Mouse (Mus musculus) liver, embryonic 15.5 days (tissue): ENCODE results near the gene Oog1. TPM values are rescaled to one million over a fixed set of nuclear protein-coding genes. Genes with fewer than 3 reads are reported as not detected.
A peak's percentile ranks its signal among the peaks of the same experiment; 100 is the strongest.
"Not testable (repeated sequence)": the region's sequence is repeated elsewhere in the genome, so short reads cannot be mapped to it uniquely, and the experiment has no call there.

ENCODE experiments used
- ATAC-seq: fragments of 200-750 bp; cut with Nextera tagmentation; 2 replicates; pipeline ENCODE4 v1.8.0; 2017; ENCODE audit warnings: moderate number of reproducible peaks, mild to moderate bottlenecking, moderate library complexity; ENCODE audit not compliant: insufficient read depth
- H3K27ac ChIP-seq: fragments of 300-500 bp; sonication (generic); replicated peaks from 2 replicates; pipeline ENCODE4 v1.5.1; 2015; ENCODE audit warnings: mild to moderate bottlenecking, inconsistent platforms
- H3K27me3 ChIP-seq: fragments of 300-500 bp; sonication (generic); 2 replicates; pipeline ENCODE4 v1.6.1; 2015; ENCODE audit warnings: mild to moderate bottlenecking, inconsistent platforms
- H3K36me3 ChIP-seq: fragments of 300-500 bp; sonication (generic); replicated peaks from 2 replicates; pipeline ENCODE4 v1.6.1; 2015; ENCODE audit warnings: moderate library complexity, mild to moderate bottlenecking, inconsistent platforms
- H3K4me1 ChIP-seq: fragments of 300-500 bp; sonication (generic); replicated peaks from 2 replicates; pipeline ENCODE4 v1.6.1; 2015; ENCODE audit warnings: inconsistent platforms
- H3K4me2 ChIP-seq: fragments of 300-500 bp; sonication (generic); 2 replicates; pipeline ENCODE4 v1.6.1; 2015; ENCODE audit warnings: moderate library complexity, mild to moderate bottlenecking, inconsistent platforms
- H3K4me3 ChIP-seq: fragments of 300-500 bp; sonication (generic); replicated peaks from 2 replicates; pipeline ENCODE4 v1.5.1; 2015; ENCODE audit warnings: mild to moderate bottlenecking, inconsistent platforms
- H3K9ac ChIP-seq: fragments of 300-500 bp; sonication (generic); 2 replicates; pipeline ENCODE4 v1.6.1; 2015; ENCODE audit warnings: moderate library complexity, mild to moderate bottlenecking, inconsistent platforms
- H3K9me3 ChIP-seq: fragments of 300-500 bp; sonication (generic); replicated peaks from 2 replicates; pipeline ENCODE4 v1.6.1; 2016; ENCODE audit warnings: inconsistent platforms
- WGBS: fragments of 180-500 bp; shearing (Covaris S2); methylation state at CpG from one replicate; pipeline ENCODE4 v1.1.7; 2015; ENCODE audit warnings: mixed read lengths; ENCODE audit not compliant: insufficient replicate concordance; 5-methylcytosine and 5-hydroxymethylcytosine counted together
- polyA plus RNA-seq: library from polyadenylated mRNA; unstranded; fragments of >200 nt; fragmentation: Nextera tagmentation; extraction: Ambion mirVana; gene quantifications from 2 replicates; pipeline ENCODE4 v1.2.1, GENCODE M21; 2015

Gene Oog1
- polyA plus RNA-seq, result not detected in 2 replicates

GRCm38 (mm10) chr12:87602388-87602787 lies at the start of gene Oog1:
Gene Oog1 (plus strand): TSS chr12:87602688.
- H3K4me2 ChIP-seq, H3K4me1 ChIP-seq, H3K36me3 ChIP-seq, H3K4me3 ChIP-seq, H3K27ac ChIP-seq, H3K9ac ChIP-seq, H3K9me3 ChIP-seq, H3K27me3 ChIP-seq, ATAC-seq: not testable (repeated sequence)
- WGBS, result 45% methylated on average over 1 of the region's 2 CpGs

DNA sequence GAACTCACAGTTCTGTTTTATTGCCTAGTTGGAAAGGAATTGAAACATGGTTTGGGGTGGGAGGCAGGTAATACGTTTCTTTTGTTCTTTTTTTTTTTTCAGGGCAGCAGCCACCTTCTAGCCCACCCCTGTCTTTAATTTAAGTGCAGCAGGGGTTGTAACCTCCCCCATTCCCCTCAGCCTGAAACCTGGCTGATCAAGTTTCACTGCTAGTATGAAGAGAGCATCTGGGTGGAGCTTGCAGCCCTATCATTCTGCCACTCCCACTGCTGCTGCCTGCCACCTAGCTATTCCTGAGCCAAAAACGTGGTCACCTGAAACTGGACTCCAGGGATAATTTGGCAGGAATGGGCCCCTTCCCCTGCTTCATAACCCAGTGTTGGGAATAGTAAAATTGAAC lies 1.1 kb upstream of the Oog1 start:
- H3K9ac ChIP-seq, ATAC-seq, H3K27ac ChIP-seq, H3K4me2 ChIP-seq, H3K36me3 ChIP-seq, H3K4me1 ChIP-seq, H3K27me3 ChIP-seq, H3K9me3 ChIP-seq, H3K4me3 ChIP-seq: not testable (repeated sequence)
- WGBS, result 7% methylated on average over 2 of the region's 2 CpGs

DNA sequence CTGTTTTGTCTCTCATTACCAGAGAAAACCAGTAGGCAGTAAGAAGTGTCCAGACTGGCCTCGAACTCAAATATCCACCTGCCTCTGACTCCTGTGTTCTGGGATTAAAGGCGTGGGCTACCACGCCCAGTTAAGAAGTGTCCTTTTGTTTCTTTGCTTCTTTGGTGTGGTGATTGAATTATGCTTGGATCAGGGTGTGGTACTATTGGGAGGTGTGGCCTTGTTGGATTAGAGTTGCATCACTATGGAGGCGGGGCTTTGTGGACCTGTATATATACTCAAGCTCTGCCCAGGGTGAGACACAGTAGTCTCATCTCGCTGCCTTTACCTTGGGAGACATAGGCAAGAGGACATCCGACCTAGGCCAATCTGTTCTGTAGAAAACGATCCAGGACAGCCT lies 16.1 kb downstream of the Oog1 start, which contains the start of gene Gm4027:
TSS of gene Gm4027 (plus strand) at position 301 of the 400 bp plus-strand sequence.
- H3K36me3 ChIP-seq, H3K9ac ChIP-seq, H3K27me3 ChIP-seq, H3K4me1 ChIP-seq, H3K9me3 ChIP-seq, H3K4me3 ChIP-seq, ATAC-seq, H3K4me2 ChIP-seq, H3K27ac ChIP-seq: not testable (repeated sequence)
- 63% methylated on average over 7 of the region's 7 CpGs for WGBS

DNA sequence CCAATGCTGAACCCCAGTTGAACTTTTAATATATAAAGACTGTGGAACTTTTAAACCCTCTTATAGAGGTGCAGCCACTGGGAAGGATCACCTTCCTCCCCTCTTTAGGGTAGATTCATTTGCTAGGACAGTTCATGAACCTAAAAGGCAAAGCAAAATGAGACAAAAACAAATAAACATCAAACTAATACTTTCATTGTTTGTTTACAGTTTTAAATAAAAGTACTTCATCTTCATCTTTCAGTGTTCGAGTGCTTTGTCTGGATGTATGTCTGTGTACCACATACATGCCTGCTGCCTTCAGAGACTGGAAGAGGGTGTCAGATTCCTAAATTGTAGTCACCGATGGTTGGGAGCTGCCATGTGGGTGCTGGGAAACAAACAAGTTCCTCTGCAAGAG lies 42.0 kb downstream of the Oog1 start, which contains the start of gene Gm16381:
TSS of gene Gm16381 (minus strand) at position 101 of the 400 bp plus-strand sequence.
- H3K36me3 ChIP-seq, ATAC-seq, H3K4me2 ChIP-seq, H3K27me3 ChIP-seq, H3K27ac ChIP-seq, H3K4me1 ChIP-seq, H3K9ac ChIP-seq, H3K9me3 ChIP-seq, H3K4me3 ChIP-seq: not testable (repeated sequence)
- WGBS, result 62% methylated on average over 2 of the region's 2 CpGs

GRCm38 (mm10) chr12:87652916-87653703 lies 50.6 kb downstream of the Oog1 start:
- H3K36me3 ChIP-seq, H3K4me3 ChIP-seq: not testable (repeated sequence)
- ATAC-seq, result peak; percentile 63

More at GRCm38 (mm10) chr12:87652916-87653703, 50.6 kb downstream of the Oog1 start:
- not testable (repeated sequence) for H3K4me2 ChIP-seq, H3K9ac ChIP-seq, H3K27ac ChIP-seq, H3K27me3 ChIP-seq, H3K4me1 ChIP-seq, H3K9me3 ChIP-seq
- 9% methylated on average over 2 of the region's 4 CpGs for WGBS

Other genes starting within 250 kb of the Oog1 start
- 25.9 and 28.6 TPM in 2 replicates for gene Sptlc2, start 214.3 kb upstream of the Oog1 start, polyA plus RNA-seq
- gene Slirp, start 158.8 kb upstream of the Oog1 start, polyA plus RNA-seq, result 130 and 158 TPM in 2 replicates
- gene Alkbh1, start 158.7 kb upstream of the Oog1 start, polyA plus RNA-seq, result 16.7 and 19.9 TPM in 2 replicates
- 46.4 and 48.1 TPM in 2 replicates for gene Snw1, start 130.4 kb upstream of the Oog1 start, polyA plus RNA-seq
- gene Gm5788, start 108.0 kb upstream of the Oog1 start, polyA plus RNA-seq, result not detected in 2 replicates
- gene Gm8300, start 88.4 kb upstream of the Oog1 start, polyA plus RNA-seq, result not detected in 2 replicates
- gene Gm4027, start 16.2 kb downstream of the Oog1 start, polyA plus RNA-seq, result 0.05 TPM in 1 of 2 replicates, not detected in the other
- not detected in 2 replicates for gene Gm16381, start 41.9 kb downstream of the Oog1 start, polyA plus RNA-seq
- not detected in 2 replicates for gene Gm21319, start 173.1 kb downstream of the Oog1 start, polyA plus RNA-seq
- gene Gm21936, start 192.8 kb downstream of the Oog1 start, polyA plus RNA-seq, result not detected in 2 replicates
- gene BB287469, start 213.9 kb downstream of the Oog1 start, polyA plus RNA-seq, result not detected in 2 replicates
- gene Gm2001, start 239.7 kb downstream of the Oog1 start, polyA plus RNA-seq, result not detected in 2 replicates